Mouse (Mus musculus) erythroblast, embryonic 14.5 days (primary cell): ENCODE measurements around the gene Plekho1. TPM values are rescaled to one million over a fixed set of nuclear protein-coding genes. Genes with fewer than 3 reads are reported as not detected.

Experiments
- H3K27me3 ChIP-seq: 2 replicates; pipeline ENCODE4 v1.6.1; 2012; ENCODE audit warnings: inconsistent platforms; ENCODE audit not compliant: control insufficient read depth
- H3K36me3 ChIP-seq: 2 replicates; pipeline ENCODE4 v1.6.1; 2012; ENCODE audit warnings: mild to moderate bottlenecking, inconsistent platforms; ENCODE audit not compliant: control insufficient read depth
- H3K4me1 ChIP-seq: 2 replicates; pipeline ENCODE4 v1.6.1; 2012; ENCODE audit warnings: inconsistent platforms; ENCODE audit not compliant: control insufficient read depth
- H3K4me3 ChIP-seq: replicated peaks from 2 replicates; pipeline ENCODE3; 2012; ENCODE audit warnings: moderate library complexity, mild to moderate bottlenecking, inconsistent platforms
- H3K9me3 ChIP-seq: 2 replicates; pipeline ENCODE4 v1.6.1; 2012; ENCODE audit warnings: low read length, inconsistent platforms, mixed read lengths; ENCODE audit not compliant: control insufficient read depth
- GATA1 ChIP-seq: IDR thresholded peaks from 2 replicates; pipeline ENCODE4 v1.6.1; 2012; ENCODE audit warnings: low read length, inconsistent platforms, mixed read lengths
- TAL1 ChIP-seq: IDR thresholded peaks from 3 replicates; pipeline ENCODE4 v1.6.1; 2012; ENCODE audit warnings: low read length, inconsistent platforms, mixed read lengths
- polyA plus RNA-seq: library from polyadenylated mRNA; stranded (reverse); fragments of >175 nt; gene quantifications from 2 replicates; pipeline ENCODE4 v1.2.3, GENCODE M21; 2012

Plekho1 gene
- polyA plus RNA-seq, 1 experiment, result 4.4 TPM

DNA sequence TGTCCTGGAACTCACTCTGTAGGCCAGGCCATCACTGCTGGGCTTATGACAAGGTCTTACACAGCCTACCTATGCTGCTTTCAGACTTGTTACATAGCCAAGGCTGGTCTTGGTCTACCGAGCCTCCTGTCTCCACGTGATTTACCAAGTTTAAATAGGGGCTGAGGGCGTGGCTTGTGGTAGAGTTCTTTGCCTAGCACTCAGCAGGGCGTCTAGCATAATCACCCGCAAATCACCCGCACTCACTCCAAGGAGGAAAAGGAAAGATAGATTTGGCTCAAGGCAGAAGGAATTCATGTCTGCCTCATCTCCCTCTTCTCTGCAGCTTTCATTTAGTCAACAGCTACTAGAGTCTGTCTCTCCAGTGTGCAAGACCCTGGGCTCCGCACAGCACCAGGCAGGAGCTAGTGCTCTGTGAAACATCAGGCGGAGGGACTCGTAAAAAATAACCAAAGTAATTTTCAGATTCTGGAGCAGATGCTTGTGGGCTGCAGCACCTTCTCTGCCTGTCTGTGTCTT is 1.5 kb upstream of the Plekho1 start:
- peaks cover 2% of the 10 kb centered on the region for H3K36me3 ChIP-seq
- H3K9me3 ChIP-seq, result peaks cover 2% of the 10 kb centered on the region; the same call in 1 of the 2 replicates
- H3K4me1 ChIP-seq, result peaks cover 55% of the 10 kb centered on the region
- H3K4me3 ChIP-seq, result no peak overlapping the region
- TF ChIP-seq TAL1, result no peak
- no peak for TF ChIP-seq GATA1
- peaks cover 55% of the 10 kb centered on the region for H3K27me3 ChIP-seq

DNA sequence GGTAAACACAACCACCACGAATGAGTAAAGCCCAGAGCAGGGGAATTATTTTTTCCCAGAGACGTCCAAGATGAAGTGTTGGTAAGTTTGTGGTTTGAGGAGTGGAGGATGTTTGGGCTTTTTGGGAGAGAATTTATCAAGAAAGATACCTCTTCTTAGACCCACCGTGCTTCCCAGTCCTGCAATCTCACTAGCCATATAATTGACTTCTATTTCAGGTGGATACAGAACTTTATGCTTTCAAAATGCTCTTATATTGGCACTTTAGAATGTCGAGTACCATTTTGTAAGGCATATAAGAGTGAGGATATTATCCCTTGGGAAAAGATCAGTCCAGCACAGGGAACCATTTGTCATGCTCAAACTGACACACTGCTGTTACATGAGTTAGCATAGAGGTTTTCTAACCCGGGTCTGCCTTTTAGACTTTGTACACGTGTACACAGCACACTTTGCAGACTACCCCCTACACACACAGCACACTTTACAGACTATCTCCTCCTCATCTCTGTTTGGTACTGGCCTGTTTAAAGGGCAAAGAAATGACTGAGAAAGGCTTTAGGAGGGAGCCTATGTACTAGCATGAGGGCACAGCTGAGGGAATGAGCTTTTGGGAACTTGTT is 761 bp upstream of the Plekho1 start:
- TF ChIP-seq GATA1 (no peak), TAL1 (no peak)
- H3K4me1 ChIP-seq, result peaks cover 55% of the 10 kb centered on the region

DNA sequence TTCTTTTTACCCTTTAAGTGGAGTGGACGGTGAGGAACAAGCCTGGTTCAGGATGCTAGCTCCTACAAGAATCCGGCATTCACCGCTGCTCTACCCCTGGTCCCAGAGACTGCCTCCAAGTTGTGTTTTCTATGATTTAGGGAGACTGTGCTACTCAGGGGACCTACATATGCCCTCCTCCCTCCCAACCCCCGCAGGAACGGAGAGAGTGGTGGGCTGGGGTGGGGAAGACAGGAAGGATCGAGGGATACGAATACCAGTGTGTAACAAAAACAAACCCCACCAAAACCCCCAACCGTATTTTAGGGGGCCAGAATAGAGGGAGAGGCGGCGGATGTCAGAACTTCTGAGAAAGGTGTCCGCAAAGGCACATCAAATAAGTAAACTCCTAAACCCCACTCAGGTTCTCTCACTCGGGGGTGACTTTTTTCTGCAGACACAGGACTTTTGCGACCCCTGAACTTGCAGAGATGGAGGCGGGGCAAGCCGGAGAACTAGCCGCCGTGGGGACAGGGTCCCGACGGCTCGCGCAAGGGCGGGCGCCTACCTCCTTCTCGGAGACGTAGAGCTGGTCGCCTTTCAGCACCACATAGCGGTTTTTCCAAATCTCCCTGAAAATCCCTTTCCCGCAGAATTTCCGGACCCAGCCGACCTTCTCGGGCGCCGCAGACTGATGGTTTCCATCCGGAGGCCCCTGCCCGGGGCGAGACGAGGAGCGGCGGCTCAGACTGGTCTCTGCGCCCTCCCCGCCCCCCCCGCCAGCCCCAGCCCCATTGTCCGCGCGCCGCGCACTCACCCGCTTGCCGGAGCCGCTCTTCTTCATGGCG is 613 bp downstream of the Plekho1 start:
- H3K36me3 ChIP-seq, result peaks cover 2% of the 10 kb centered on the region
- peaks cover 58% of the 10 kb centered on the region for H3K27me3 ChIP-seq
- peaks cover 46% of the 10 kb centered on the region for H3K4me1 ChIP-seq
- TF ChIP-seq TAL1 (no peak), GATA1 (no peak)
- H3K4me3 ChIP-seq, result peak overlapping the region; percentile 65
- peaks cover 2% of the 10 kb centered on the region; the same call in 1 of the 2 replicates for H3K9me3 ChIP-seq

More for the DNA sequence above, 761 bp upstream of the Plekho1 start:
- Histone ChIP-seq H3K27me3 (peaks cover 58% of the 10 kb centered on the region), H3K36me3 (peaks cover 2% of the 10 kb centered on the region), H3K4me3 (peak overlapping the region; percentile 65), H3K9me3 (peaks cover 2% of the 10 kb centered on the region; the same call in 1 of the 2 replicates)

DNA sequence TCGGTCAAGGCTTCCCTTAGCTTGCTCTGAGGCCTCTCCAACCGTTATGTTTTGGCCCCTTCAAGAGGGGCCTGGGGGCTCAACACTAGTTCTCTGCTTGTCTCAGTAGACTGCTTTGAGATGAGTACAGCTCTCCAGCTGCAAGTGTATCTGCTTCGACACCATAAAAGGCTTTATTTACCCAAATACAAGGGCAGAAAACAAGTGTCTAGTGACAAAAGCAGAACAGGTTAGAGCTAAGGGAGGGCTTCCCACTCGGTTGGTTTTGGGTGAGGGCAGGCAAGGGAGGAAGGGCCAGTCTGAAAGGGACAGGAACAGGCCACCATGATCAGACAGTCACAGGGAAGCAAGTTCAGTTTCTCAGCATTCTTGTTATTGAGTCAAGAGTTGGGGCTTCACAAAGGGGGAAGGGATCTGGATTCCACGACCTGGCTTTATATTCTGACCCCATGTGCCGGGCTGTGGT is 1.4 kb downstream of the Plekho1 start:
- no peak for TF ChIP-seq TAL1
- no peak for TF ChIP-seq GATA1
- peaks cover 58% of the 10 kb centered on the region for H3K27me3 ChIP-seq
- H3K4me3 ChIP-seq, result no peak overlapping the region
- peaks cover 38% of the 10 kb centered on the region for H3K4me1 ChIP-seq
- H3K36me3 ChIP-seq, result peaks cover 3% of the 10 kb centered on the region
- peaks cover 2% of the 10 kb centered on the region; the same call in 1 of the 2 replicates for H3K9me3 ChIP-seq

DNA sequence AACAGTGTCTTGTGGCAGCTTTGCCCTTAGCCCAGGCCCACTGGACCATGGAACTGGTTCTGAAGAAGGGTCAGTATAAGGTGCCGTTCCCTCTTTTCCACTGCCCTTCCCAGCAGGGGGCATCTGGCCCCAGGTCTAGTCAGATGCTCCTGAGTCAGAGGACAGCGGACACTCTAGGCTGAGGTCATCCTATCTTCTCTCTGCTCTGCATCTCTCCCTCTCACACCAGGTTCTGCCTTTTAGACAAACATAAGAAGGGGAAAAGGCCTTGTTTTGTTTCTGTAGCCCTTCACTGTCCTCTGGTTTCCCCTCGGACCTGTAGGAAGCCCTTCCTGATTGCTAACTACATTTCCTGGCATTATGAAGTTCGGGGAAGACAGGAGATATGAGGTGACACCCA is 1.9 kb downstream of the Plekho1 start:
- no peak overlapping the region for H3K4me3 ChIP-seq
- peaks cover 32% of the 10 kb centered on the region for H3K4me1 ChIP-seq
- TF ChIP-seq TAL1 (no peak), GATA1 (no peak)
- H3K27me3 ChIP-seq, result peaks cover 58% of the 10 kb centered on the region
- peaks cover 2% of the 10 kb centered on the region; the same call in 1 of the 2 replicates for H3K9me3 ChIP-seq
- H3K36me3 ChIP-seq, result peaks cover 8% of the 10 kb centered on the region

DNA sequence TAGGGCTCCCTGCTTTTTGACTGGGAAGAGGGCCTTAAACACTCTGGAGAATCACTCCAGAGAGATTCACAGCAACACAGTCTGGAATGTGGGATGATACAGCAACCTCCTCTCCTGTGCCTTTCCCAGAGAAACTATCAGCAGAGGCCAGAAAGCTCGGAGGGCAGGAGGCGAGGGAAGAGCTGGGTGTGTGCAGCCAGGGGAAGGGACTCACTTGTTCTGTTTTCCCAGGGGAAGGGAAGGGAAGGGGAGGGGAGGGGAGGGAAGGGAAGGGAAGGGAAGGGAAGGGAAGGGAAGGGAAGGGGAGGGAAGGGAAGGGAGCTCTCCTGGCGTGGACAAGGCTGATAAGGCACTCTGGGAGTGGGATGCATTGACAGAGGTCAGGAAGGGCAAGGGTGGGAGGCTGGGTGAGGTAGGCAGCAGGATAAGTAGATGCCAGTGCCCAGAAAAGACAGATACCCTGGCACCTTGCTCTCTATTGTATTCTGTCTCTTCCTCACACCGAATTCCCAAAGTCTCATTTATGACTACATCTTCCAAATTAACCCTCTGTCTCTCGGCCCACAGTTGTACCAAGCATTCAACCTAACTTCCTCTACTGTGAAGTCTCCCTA is 2.7 kb downstream of the Plekho1 start:
- no peak overlapping the region for H3K4me3 ChIP-seq
- TF ChIP-seq GATA1 (no peak), TAL1 (no peak)
- peaks cover 58% of the 10 kb centered on the region for H3K27me3 ChIP-seq
- peaks cover 6% of the 10 kb centered on the region; the same call in 1 of the 2 replicates for H3K36me3 ChIP-seq
- peaks cover 26% of the 10 kb centered on the region for H3K4me1 ChIP-seq
- H3K9me3 ChIP-seq, result peaks cover 2% of the 10 kb centered on the region; the same call in 1 of the 2 replicates

DNA sequence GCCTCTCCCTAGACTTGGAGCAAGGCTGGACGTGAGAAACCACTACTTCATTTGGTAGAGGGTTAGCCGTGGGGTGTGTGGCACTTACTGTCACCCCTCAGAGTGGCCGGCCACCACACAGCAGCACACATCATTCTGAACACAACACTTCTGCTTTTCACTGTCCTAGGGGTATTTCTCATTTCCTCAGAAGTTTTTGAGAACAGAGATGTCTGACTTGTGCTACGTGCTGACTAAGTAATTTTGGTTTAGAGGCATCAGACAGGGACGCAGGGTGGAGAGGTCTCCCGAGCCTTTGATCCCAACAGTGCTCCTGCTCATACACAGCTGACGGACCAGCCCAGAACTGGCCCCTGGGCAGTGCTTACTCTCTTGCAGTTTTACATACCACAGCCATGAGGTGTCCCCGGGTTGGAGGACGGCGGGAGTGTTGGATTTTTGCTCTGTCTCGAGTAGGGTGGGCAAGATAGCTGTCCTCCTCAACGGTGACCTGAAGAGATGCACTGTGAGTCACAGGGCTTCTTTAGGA is 5.3 kb downstream of the Plekho1 start:
- Histone ChIP-seq H3K36me3 (peaks cover 6% of the 10 kb centered on the region; the same call in 1 of the 2 replicates), H3K4me1 (peaks cover 16% of the 10 kb centered on the region), H3K9me3 (peaks cover 2% of the 10 kb centered on the region; the same call in 1 of the 2 replicates), H3K27me3 (peaks cover 58% of the 10 kb centered on the region), H3K4me3 (no peak overlapping the region)
- TF ChIP-seq GATA1, result no peak
- TF ChIP-seq TAL1, result no peak

DNA sequence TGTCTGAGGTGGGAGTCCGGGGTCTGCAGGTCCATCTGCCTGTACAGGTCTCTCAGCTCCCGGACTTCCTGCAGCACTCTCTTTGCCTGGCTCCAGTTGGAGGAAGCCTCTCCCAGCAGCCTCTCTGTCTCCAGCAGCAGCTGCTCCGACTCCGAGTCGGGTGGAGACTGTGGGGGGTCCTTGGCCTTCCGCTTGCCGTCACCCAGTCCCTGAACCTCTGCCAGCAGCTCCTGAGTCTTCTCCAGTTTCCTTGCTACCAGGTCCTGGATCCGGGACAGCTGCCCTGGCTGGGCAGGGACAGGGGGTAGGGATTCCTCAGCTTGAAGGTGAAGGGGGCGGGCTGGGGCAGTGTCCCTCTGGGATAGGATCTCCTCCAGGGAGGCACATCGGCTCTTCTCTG is 6.8 kb downstream of the Plekho1 start:
- Histone ChIP-seq H3K4me3 (no peak overlapping the region), H3K36me3 (peaks cover 6% of the 10 kb centered on the region; the same call in 1 of the 2 replicates), H3K4me1 (peaks cover 13% of the 10 kb centered on the region), H3K27me3 (peaks cover 58% of the 10 kb centered on the region), H3K9me3 (peaks cover 5% of the 10 kb centered on the region)
- no peak for TF ChIP-seq TAL1
- no peak for TF ChIP-seq GATA1

DNA sequence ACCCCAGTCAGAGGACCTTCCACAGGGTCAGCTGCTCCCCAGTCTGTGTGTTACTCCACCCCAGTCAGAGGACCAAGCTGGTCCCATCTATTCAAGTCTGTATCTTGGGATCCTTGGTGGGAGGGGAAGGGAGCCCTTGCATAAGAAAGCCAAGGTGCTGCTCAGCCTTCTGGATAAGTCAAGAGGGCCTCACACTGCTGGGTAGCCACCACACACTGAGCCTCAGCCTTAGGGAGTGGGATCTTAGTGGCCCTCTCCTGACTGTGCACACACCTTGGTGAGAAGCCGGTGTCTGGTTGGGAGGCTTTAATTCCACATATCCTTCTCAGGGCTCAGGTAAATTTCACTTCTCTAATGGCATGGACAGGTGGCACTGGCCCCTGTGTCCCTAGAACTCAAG is 7.7 kb downstream of the Plekho1 start:
- TF ChIP-seq TAL1 (no peak), GATA1 (no peak)
- Histone ChIP-seq H3K9me3 (peaks cover 6% of the 10 kb centered on the region), H3K4me3 (no peak overlapping the region), H3K27me3 (peaks cover 51% of the 10 kb centered on the region), H3K4me1 (peaks cover 13% of the 10 kb centered on the region), H3K36me3 (peaks cover 6% of the 10 kb centered on the region; the same call in 1 of the 2 replicates)
